Mouse (Mus musculus) intestine, embryonic 16.5 days (tissue): Measurements from ENCODE around the gene Gpm6b. TPM values are rescaled to one million over a fixed set of nuclear protein-coding genes. Genes with fewer than 3 reads are reported as not detected.

ENCODE experiments used
- ATAC-seq: fragments of 200-750 bp; cut with Nextera tagmentation; 2 replicates; pipeline ENCODE4 v1.8.0; 2017; ENCODE audit warnings: moderate TSS enrichment, moderate library complexity
- H3K27ac ChIP-seq: fragments of 300-500 bp; sonication (generic); 2 replicates; pipeline ENCODE4 v1.5.1; 2014; ENCODE audit warnings: mild to moderate bottlenecking, low read length
- H3K27me3 ChIP-seq: fragments of 300-500 bp; sonication (generic); replicated peaks from 2 replicates; pipeline ENCODE4 v1.6.1; 2014; ENCODE audit warnings: low read length, control low read depth, mixed read lengths; ENCODE audit not compliant: control insufficient read depth, insufficient read depth
- H3K36me3 ChIP-seq: fragments of 300-500 bp; sonication (generic); 2 replicates; pipeline ENCODE4 v1.6.1; 2014; ENCODE audit warnings: low read length, control low read depth; ENCODE audit not compliant: control insufficient read depth, insufficient read depth
- H3K4me1 ChIP-seq: fragments of 300-500 bp; sonication (generic); 2 replicates; pipeline ENCODE4 v1.6.1; 2014; ENCODE audit warnings: low read length, control low read depth, mixed read lengths; ENCODE audit not compliant: control insufficient read depth, insufficient read depth
- H3K4me2 ChIP-seq: fragments of 300-500 bp; sonication (generic); 2 replicates; pipeline ENCODE4 v1.6.1; 2014; ENCODE audit warnings: low read depth, low read length, control low read depth
- H3K4me3 ChIP-seq: fragments of 300-500 bp; sonication (generic); 2 replicates; pipeline ENCODE4 v1.5.1; 2014; ENCODE audit warnings: mild to moderate bottlenecking, low read length
- H3K9ac ChIP-seq: fragments of 300-500 bp; sonication (generic); 2 replicates; pipeline ENCODE4 v1.6.1; 2014; ENCODE audit warnings: low read depth, low read length
- H3K9me3 ChIP-seq: fragments of 300-500 bp; sonication (generic); 2 replicates; pipeline ENCODE4 v1.6.1; 2016; ENCODE audit warnings: low read length, control low read depth; ENCODE audit not compliant: control insufficient read depth
- WGBS: fragments of 180-500 bp; shearing (Covaris S2); extraction: QIAGEN DNeasy Blood & Tissue Kit; methylation state at CpG from one replicate; pipeline ENCODE4 v1.1.7; 2014; 5-methylcytosine and 5-hydroxymethylcytosine counted together
- polyA plus RNA-seq: library from polyadenylated mRNA; unstranded; fragments of >200 nt; fragmentation: Nextera tagmentation; extraction: Ambion mirVana; gene quantifications from 2 replicates; pipeline ENCODE4 v1.2.1, GENCODE M21; 2015

Gpm6b gene
- 19.0 and 19.6 TPM in 2 replicates for polyA plus RNA-seq

- Histone ChIP-seq H3K9me3 (no peaks in the 10 kb centered on the region), H3K4me3 (peak within 1 kb of the TSS; percentile 58), H3K4me2 (peak within 1 kb of the TSS; percentile 86), H3K27ac (no peak within 1 kb of the TSS), H3K36me3 (no peaks in the 10 kb centered on the region), H3K4me1 (no peaks in the 10 kb centered on the region), H3K9ac (peak within 1 kb of the TSS; percentile 63), H3K27me3 (peaks cover 11% of the 10 kb centered on the region; the same call in 1 of the 2 replicates)
- ATAC-seq = peak; percentile 94
- 19% methylated on average over 63 of the region's 63 CpGs for WGBS
Observed at GRCm38 (mm10) chrX:166238831-166239460, at the start of gene Gpm6b. TSS of gene Gpm6b (plus strand) at chrX:166238911.

GRCm38 (mm10) chrX:166196327-166196726, 42.4 kb upstream of the Gpm6b start:
- Histone ChIP-seq H3K27ac (no peak overlapping the region), H3K4me2 (no peak overlapping the region), H3K9ac (no peak overlapping the region), H3K36me3 (no peaks in the 10 kb centered on the region), H3K4me1 (no peaks in the 10 kb centered on the region), H3K9me3 (no peaks in the 10 kb centered on the region), H3K27me3 (no peaks in the 10 kb centered on the region), H3K4me3 (no peak overlapping the region)
- ATAC-seq = no peak

- ATAC-seq = 0 out of 2 replicates have a peak, but pooled peaks have one; percentile 52
Observed at GRCm38 (mm10) chrX:166198266-166198665, 40.4 kb upstream of the Gpm6b start.

DNA sequence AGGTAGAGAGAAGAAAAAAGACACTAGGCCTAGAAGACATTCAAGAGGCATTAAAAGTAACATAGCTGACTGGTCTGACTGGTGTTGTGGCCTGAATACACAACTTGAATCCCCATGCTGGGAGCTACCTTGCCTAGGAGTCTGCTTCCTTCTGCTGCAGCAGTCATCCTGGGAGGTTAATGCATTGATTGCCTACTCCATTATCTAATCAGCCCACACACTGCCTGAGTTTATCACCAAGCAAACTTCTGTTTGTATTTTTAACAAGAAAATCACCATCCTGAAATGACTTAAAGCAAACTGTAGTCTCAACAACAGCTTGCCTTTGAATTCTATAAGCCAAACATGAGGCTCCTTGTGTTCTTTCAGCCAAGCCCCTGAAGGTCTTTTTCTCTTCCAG, 38.9 kb upstream of the Gpm6b start:
- Histone ChIP-seq H3K4me1 (no peaks in the 10 kb centered on the region), H3K36me3 (no peaks in the 10 kb centered on the region), H3K27ac (no peak overlapping the region), H3K9ac (no peak overlapping the region), H3K27me3 (no peaks in the 10 kb centered on the region), H3K4me3 (no peak overlapping the region), H3K4me2 (no peak overlapping the region), H3K9me3 (0 out of 2 replicates have a peak, but pooled peaks cover 4% of the 10 kb centered on the region)
- no peak for ATAC-seq

More at GRCm38 (mm10) chrX:166198266-166198665, 40.4 kb upstream of the Gpm6b start:
- Histone ChIP-seq H3K27ac (no peak overlapping the region), H3K36me3 (no peaks in the 10 kb centered on the region), H3K4me1 (no peaks in the 10 kb centered on the region), H3K9me3 (0 out of 2 replicates have a peak, but pooled peaks cover 4% of the 10 kb centered on the region), H3K9ac (no peak overlapping the region), H3K4me3 (no peak overlapping the region), H3K27me3 (no peaks in the 10 kb centered on the region), H3K4me2 (no peak overlapping the region)
- WGBS = 78% methylated on average over 2 of the region's 2 CpGs

- H3K9me3 ChIP-seq = no peaks in the 10 kb centered on the region
- no peaks in the 10 kb centered on the region for H3K36me3 ChIP-seq
- H3K4me2 ChIP-seq = no peak overlapping the region
- no peak overlapping the region for H3K4me3 ChIP-seq
- 73% methylated on average over 2 of the region's 2 CpGs for WGBS
- H3K4me1 ChIP-seq = no peaks in the 10 kb centered on the region
- no peak overlapping the region for H3K9ac ChIP-seq
- ATAC-seq = no peak
- peaks cover 13% of the 10 kb centered on the region for H3K27me3 ChIP-seq
- no peak overlapping the region for H3K27ac ChIP-seq
Observed at GRCm38 (mm10) chrX:166214576-166214975, 24.1 kb upstream of the Gpm6b start.

GRCm38 (mm10) chrX:166216248-166216647, 22.5 kb upstream of the Gpm6b start:
- H3K4me1 ChIP-seq = no peaks in the 10 kb centered on the region
- no peak overlapping the region for H3K27ac ChIP-seq
- ATAC-seq = no peak
- WGBS = 73% methylated on average over 6 of the region's 6 CpGs
- H3K9ac ChIP-seq = no peak overlapping the region
- H3K27me3 ChIP-seq = peaks cover 11% of the 10 kb centered on the region
- H3K4me2 ChIP-seq = no peak overlapping the region
- no peaks in the 10 kb centered on the region for H3K9me3 ChIP-seq
- no peak overlapping the region for H3K4me3 ChIP-seq
- no peaks in the 10 kb centered on the region for H3K36me3 ChIP-seq

- Histone ChIP-seq H3K9ac (no peak overlapping the region), H3K4me2 (no peak overlapping the region), H3K9me3 (no peaks in the 10 kb centered on the region), H3K27ac (no peak overlapping the region), H3K36me3 (no peaks in the 10 kb centered on the region), H3K4me3 (no peak overlapping the region), H3K27me3 (peaks cover 11% of the 10 kb centered on the region), H3K4me1 (no peaks in the 10 kb centered on the region)
- ATAC-seq = no peak
- 89% methylated on average over 8 of the region's 8 CpGs for WGBS
Observed at GRCm38 (mm10) chrX:166216720-166217119, 22.0 kb upstream of the Gpm6b start.

- ATAC-seq = no peak
Observed at GRCm38 (mm10) chrX:166219331-166219730, 19.4 kb upstream of the Gpm6b start.

GRCm38 (mm10) chrX:166226856-166227255, 11.9 kb upstream of the Gpm6b start:
- H3K27ac ChIP-seq = no peak overlapping the region
- no peaks in the 10 kb centered on the region for H3K27me3 ChIP-seq
- no peaks in the 10 kb centered on the region for H3K4me1 ChIP-seq
- 81% methylated on average over 5 of the region's 5 CpGs for WGBS
- no peaks in the 10 kb centered on the region for H3K9me3 ChIP-seq
- H3K4me3 ChIP-seq = no peak overlapping the region
- ATAC-seq = no peak
- no peak overlapping the region for H3K4me2 ChIP-seq
- H3K9ac ChIP-seq = no peak overlapping the region
- no peaks in the 10 kb centered on the region for H3K36me3 ChIP-seq

More at GRCm38 (mm10) chrX:166219331-166219730, 19.4 kb upstream of the Gpm6b start:
- WGBS = 57% methylated on average over 5 of the region's 5 CpGs
- H3K4me2 ChIP-seq = no peak overlapping the region
- peaks cover 7% of the 10 kb centered on the region; the same call in 1 of the 2 replicates for H3K27me3 ChIP-seq
- H3K9me3 ChIP-seq = no peaks in the 10 kb centered on the region
- no peak overlapping the region for H3K4me3 ChIP-seq
- no peak overlapping the region for H3K27ac ChIP-seq
- H3K4me1 ChIP-seq = no peaks in the 10 kb centered on the region
- no peak overlapping the region for H3K9ac ChIP-seq
- no peaks in the 10 kb centered on the region for H3K36me3 ChIP-seq

DNA sequence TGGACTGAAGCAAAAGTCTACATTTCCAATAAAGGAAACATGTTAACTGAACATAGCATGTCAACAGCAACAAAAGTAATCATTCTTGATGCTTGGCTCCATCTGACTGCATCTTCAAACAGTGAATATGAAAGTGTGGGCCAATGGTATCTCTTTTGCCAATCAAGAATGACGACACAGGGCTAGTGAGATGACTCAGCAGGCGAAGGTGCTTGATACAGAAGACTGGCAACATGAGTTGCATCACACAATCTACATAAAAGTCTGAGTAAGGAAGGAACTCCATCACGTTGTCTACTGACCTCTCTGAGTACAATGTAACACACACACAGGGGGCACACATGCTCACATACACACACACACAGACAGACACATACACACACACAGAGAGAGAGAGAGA, 9.0 kb upstream of the Gpm6b start:
- no peaks in the 10 kb centered on the region for H3K4me1 ChIP-seq
- H3K9me3 ChIP-seq = no peaks in the 10 kb centered on the region
- H3K4me3 ChIP-seq = no peak overlapping the region
- WGBS = 74% methylated on average over 3 of the region's 3 CpGs
- H3K9ac ChIP-seq = no peak overlapping the region
- no peak for ATAC-seq
- H3K27ac ChIP-seq = no peak overlapping the region
- H3K36me3 ChIP-seq = no peaks in the 10 kb centered on the region
- peaks cover 3% of the 10 kb centered on the region; the same call in 1 of the 2 replicates for H3K27me3 ChIP-seq
- H3K4me2 ChIP-seq = no peak overlapping the region
